Mouse (Mus musculus) midbrain, embryonic 11.5 days (tissue): ENCODE results near the gene Sat2. TPM values are rescaled to one million over a fixed set of nuclear protein-coding genes. Genes with fewer than 3 reads are reported as not detected.
A peak's percentile ranks its signal among the peaks of the same experiment; 100 is the strongest.

Source experiments
- ATAC-seq: fragments of 200-750 bp; cut with Nextera tagmentation; 2 replicates; pipeline ENCODE4 v1.8.0; 2017; ENCODE audit warnings: moderate TSS enrichment, moderate library complexity; ENCODE audit not compliant: low FRiP score
- DNase-seq: peaks from one replicate; pipeline ENCODE4 v3.0.0; 2015; ENCODE audit warnings: low spot score; ENCODE audit errors: missing footprints
- H3K27ac ChIP-seq: fragments of 300-500 bp; sonication (generic); 2 replicates; pipeline ENCODE4 v1.5.1; 2014; ENCODE audit warnings: low read depth, low read length
- H3K27me3 ChIP-seq: fragments of 300-500 bp; sonication (generic); 2 replicates; pipeline ENCODE4 v1.6.1; 2014; ENCODE audit warnings: mild to moderate bottlenecking, low read length, moderate library complexity, mixed read lengths; ENCODE audit not compliant: control insufficient read depth, insufficient read depth
- H3K36me3 ChIP-seq: fragments of 300-500 bp; sonication (generic); 2 replicates; pipeline ENCODE4 v1.6.1; 2014; ENCODE audit warnings: mild to moderate bottlenecking, low read length, moderate library complexity, mixed read lengths; ENCODE audit not compliant: control insufficient read depth, insufficient read depth
- H3K4me1 ChIP-seq: fragments of 300-500 bp; sonication (generic); 2 replicates; pipeline ENCODE4 v1.6.1; 2014; ENCODE audit warnings: low read length; ENCODE audit not compliant: control insufficient read depth, insufficient read depth
- H3K4me2 ChIP-seq: fragments of 300-500 bp; sonication (generic); 2 replicates; pipeline ENCODE4 v1.6.1; 2014; ENCODE audit warnings: mild to moderate bottlenecking, moderate library complexity
- H3K4me3 ChIP-seq: fragments of 300-500 bp; sonication (generic); 2 replicates; pipeline ENCODE4 v1.5.1; 2014; ENCODE audit warnings: low read depth, low read length
- H3K9ac ChIP-seq: fragments of 300-500 bp; sonication (generic); 2 replicates; pipeline ENCODE4 v1.6.1; 2014; ENCODE audit warnings: low read length
- H3K9me3 ChIP-seq: fragments of 300-500 bp; sonication (generic); 2 replicates; pipeline ENCODE4 v1.6.1; 2016; ENCODE audit warnings: low read length; ENCODE audit not compliant: control insufficient read depth
- WGBS: fragments of 180-500 bp; shearing (Covaris S2); extraction: QIAGEN DNeasy Blood & Tissue Kit; methylation state at CpG from one replicate; pipeline ENCODE4 v1.1.7; 2014; 5-methylcytosine and 5-hydroxymethylcytosine counted together
- polyA plus RNA-seq: library from polyadenylated mRNA; unstranded; fragments of >200 nt; fragmentation: Nextera tagmentation; extraction: Ambion mirVana; gene quantifications from 2 replicates; pipeline ENCODE4 v1.2.1, GENCODE M21; 2014

Gene Sat2
- polyA plus RNA-seq, 1 experiment from 2014 or later = 13.1 TPM

- Histone ChIP-seq H3K9me3 (no peaks in the 10 kb centered on the region), H3K4me2 (peak overlapping the region; percentile 57), H3K27ac (peak overlapping the region; percentile 83), H3K4me1 (peaks cover 27% of the 10 kb centered on the region), H3K36me3 (no peaks in the 10 kb centered on the region), H3K27me3 (no peaks in the 10 kb centered on the region), H3K4me3 (peak overlapping the region; percentile 64), H3K9ac (peak overlapping the region; percentile 75)
- ATAC-seq = no peak
- under 1% methylated on average over 8 of the region's 8 CpGs for WGBS
- DNase-seq = no peak
These were observed 40.0 kb upstream of the Sat2 start for GRCm38 (mm10) chr11:69581814-69582213.

- 64% methylated on average over 9 of the region's 9 CpGs for WGBS
- peak overlapping the region; percentile 57 for H3K4me2 ChIP-seq
- H3K27me3 ChIP-seq = no peaks in the 10 kb centered on the region
- no peaks in the 10 kb centered on the region for H3K9me3 ChIP-seq
- H3K9ac ChIP-seq = no peak overlapping the region
- H3K4me3 ChIP-seq = peak overlapping the region; percentile 64
- no peak overlapping the region for H3K27ac ChIP-seq
- ATAC-seq (no peak), DNase-seq (no peak)
- peaks cover 22% of the 10 kb centered on the region for H3K4me1 ChIP-seq
- H3K36me3 ChIP-seq = no peaks in the 10 kb centered on the region
These were observed 39.5 kb upstream of the Sat2 start for GRCm38 (mm10) chr11:69582230-69582805.

- Histone ChIP-seq H3K4me1 (peaks cover 11% of the 10 kb centered on the region; the same call in 1 of the 2 replicates), H3K4me2 (no peak overlapping the region), H3K9ac (no peak overlapping the region), H3K9me3 (no peaks in the 10 kb centered on the region), H3K4me3 (no peak overlapping the region), H3K36me3 (peaks cover 4% of the 10 kb centered on the region), H3K27ac (no peak overlapping the region), H3K27me3 (no peaks in the 10 kb centered on the region)
- 86% methylated on average over 7 of the region's 7 CpGs for WGBS
- ATAC-seq = no peak
- no peak for DNase-seq
These were observed 37.8 kb upstream of the Sat2 start for GRCm38 (mm10) chr11:69584008-69584407.

- WGBS = 96% methylated on average over 13 of the region's 13 CpGs
- H3K27ac ChIP-seq = no peak overlapping the region
- no peak overlapping the region for H3K4me3 ChIP-seq
- peaks cover 10% of the 10 kb centered on the region for H3K36me3 ChIP-seq
- H3K9ac ChIP-seq = no peak overlapping the region
- H3K27me3 ChIP-seq = no peaks in the 10 kb centered on the region
- ATAC-seq (no peak), DNase-seq (no peak)
- no peaks in the 10 kb centered on the region for H3K9me3 ChIP-seq
- peaks cover 11% of the 10 kb centered on the region; the same call in 1 of the 2 replicates for H3K4me1 ChIP-seq
- H3K4me2 ChIP-seq = no peak overlapping the region
These were observed 36.9 kb upstream of the Sat2 start for GRCm38 (mm10) chr11:69584937-69585336.

GRCm38 (mm10) chr11:69585718-69586325 is 36.0 kb upstream of the Sat2 start:
- no peak for ATAC-seq
- Histone ChIP-seq H3K4me2 (no peak overlapping the region), H3K27me3 (no peaks in the 10 kb centered on the region), H3K9ac (no peak overlapping the region), H3K4me3 (no peak overlapping the region), H3K9me3 (no peaks in the 10 kb centered on the region), H3K27ac (no peak overlapping the region), H3K36me3 (peaks cover 10% of the 10 kb centered on the region), H3K4me1 (peaks cover 11% of the 10 kb centered on the region; the same call in 1 of the 2 replicates)
- no peak for DNase-seq
- WGBS = 80% methylated on average over 7 of the region's 7 CpGs

- Histone ChIP-seq H3K36me3 (peaks cover 14% of the 10 kb centered on the region), H3K27ac (no peak overlapping the region), H3K27me3 (no peaks in the 10 kb centered on the region), H3K9ac (no peak overlapping the region), H3K4me2 (no peak overlapping the region), H3K9me3 (no peaks in the 10 kb centered on the region), H3K4me1 (no peaks in the 10 kb centered on the region), H3K4me3 (no peak overlapping the region)
- ATAC-seq (no peak), DNase-seq (no peak)
- WGBS = 93% methylated on average over 22 of the region's 22 CpGs
These were observed 32.5 kb upstream of the Sat2 start for GRCm38 (mm10) chr11:69589207-69589834.

GRCm38 (mm10) chr11:69590622-69591021 is 31.2 kb upstream of the Sat2 start:
- H3K4me1 ChIP-seq = no peaks in the 10 kb centered on the region
- no peaks in the 10 kb centered on the region for H3K9me3 ChIP-seq
- H3K27me3 ChIP-seq = no peaks in the 10 kb centered on the region
- H3K4me2 ChIP-seq = no peak overlapping the region
- H3K27ac ChIP-seq = no peak overlapping the region
- 96% methylated on average over 8 of the region's 8 CpGs for WGBS
- DNase-seq (no peak), ATAC-seq (no peak)
- peaks cover 14% of the 10 kb centered on the region for H3K36me3 ChIP-seq
- no peak overlapping the region for H3K9ac ChIP-seq
- H3K4me3 ChIP-seq = no peak overlapping the region

- ATAC-seq (no peak), DNase-seq (no peak)
- Histone ChIP-seq H3K4me3 (no peak overlapping the region), H3K27me3 (no peaks in the 10 kb centered on the region), H3K4me1 (no peaks in the 10 kb centered on the region), H3K9me3 (no peaks in the 10 kb centered on the region), H3K36me3 (peaks cover 14% of the 10 kb centered on the region), H3K4me2 (no peak overlapping the region), H3K9ac (no peak overlapping the region), H3K27ac (no peak overlapping the region)
- 81% methylated on average over 3 of the region's 3 CpGs for WGBS
These were observed 30.4 kb upstream of the Sat2 start for GRCm38 (mm10) chr11:69591424-69591823.

- Histone ChIP-seq H3K4me1 (no peaks in the 10 kb centered on the region), H3K9me3 (no peaks in the 10 kb centered on the region), H3K4me2 (no peak overlapping the region), H3K36me3 (peaks cover 14% of the 10 kb centered on the region), H3K4me3 (no peak overlapping the region), H3K27ac (no peak overlapping the region), H3K27me3 (no peaks in the 10 kb centered on the region), H3K9ac (no peak overlapping the region)
- DNase-seq (no peak), ATAC-seq (no peak)
- 78% methylated on average over 7 of the region's 7 CpGs for WGBS
These were observed 29.8 kb upstream of the Sat2 start for GRCm38 (mm10) chr11:69591899-69592637.
